Mouse (Mus musculus): Measurements from ENCODE around the gene Aqp3. TPM values are rescaled to one million over a fixed set of nuclear protein-coding genes. Genes with fewer than 3 reads are reported as not detected.

Aqp3 gene
- polyA plus RNA-seq, 1 experiment from 2014 or later, result 0.97 TPM

DNA sequence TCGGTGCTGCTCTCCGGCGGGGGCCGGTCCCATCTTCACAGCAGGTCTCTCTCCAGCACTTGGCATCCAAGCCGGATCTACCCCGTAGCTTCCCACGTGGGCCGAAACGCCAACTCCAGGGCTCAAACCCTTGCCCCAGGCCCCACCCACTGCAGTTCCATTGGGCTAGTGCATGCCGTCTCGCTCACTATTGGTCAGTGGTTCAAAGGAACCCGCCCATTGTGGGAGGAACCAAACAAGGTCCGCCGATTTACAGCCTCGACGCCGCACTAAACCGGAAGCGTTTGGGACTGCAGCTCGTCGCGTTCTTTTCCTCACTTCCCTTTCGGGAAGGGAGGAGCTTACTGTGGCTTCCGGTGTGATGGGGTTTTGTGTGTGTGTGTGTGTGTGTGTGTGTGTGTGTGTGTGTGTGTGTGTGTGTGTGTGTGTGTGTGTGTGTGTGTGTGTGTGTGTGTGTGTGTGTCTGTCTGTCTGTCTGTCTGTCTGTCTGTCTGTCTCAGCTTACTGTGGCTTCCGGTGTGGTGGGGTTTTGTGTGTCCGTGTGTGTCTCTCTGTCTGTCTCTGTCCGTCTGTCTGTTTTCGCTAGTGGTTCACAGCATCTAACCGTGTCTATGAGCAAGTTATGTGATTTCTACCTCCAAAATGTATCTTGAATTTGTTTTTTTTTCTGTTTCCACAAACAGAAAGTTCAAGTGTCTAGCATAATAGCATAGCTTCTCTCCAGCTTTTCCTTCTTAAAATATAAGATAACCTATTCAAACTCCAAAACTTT, 26.4 kb upstream of the Aqp3 start, which contains the start of gene Nol6:
Nol6 (minus strand) TSS at position 276 of the 772 bp plus-strand sequence.
- Histone ChIP-seq H3K4me3 (peak within 1 kb of the TSS; percentile 58), H3K9me3 (replicated peaks) (no peaks in the 10 kb centered on the region), H3K4me2 (replicated peaks) (peak within 1 kb of the TSS; percentile 71), H3K27ac (no peak within 1 kb of the TSS), H3K27me3 (no peaks in the 10 kb centered on the region), H3K36me3 (peaks cover 30% of the 10 kb centered on the region), H3K9ac (peak within 1 kb of the TSS; percentile 67), H3K4me1 (peaks cover 8% of the 10 kb centered on the region)
- 2% methylated on average over 29 of the region's 29 CpGs for WGBS
- peak; percentile 100 for ATAC-seq (ENCODE audit: low FRiP score)

- H3K9ac ChIP-seq, result no peak overlapping the region
- no peak overlapping the region for H3K4me2 ChIP-seq (replicated peaks)
- no peaks in the 10 kb centered on the region for H3K27me3 ChIP-seq
- WGBS, result 77% methylated on average over 11 of the region's 11 CpGs
- no peak overlapping the region for H3K4me3 ChIP-seq
- peaks cover 8% of the 10 kb centered on the region for H3K4me1 ChIP-seq
- H3K36me3 ChIP-seq, result peaks cover 85% of the 10 kb centered on the region
- ATAC-seq (ENCODE audit: low FRiP score), result peak; percentile 35
- no peaks in the 10 kb centered on the region for H3K9me3 ChIP-seq (replicated peaks)
- H3K27ac ChIP-seq, result no peak overlapping the region
Observed at GRCm38 (mm10) chr4:41118706-41119292, 20.8 kb upstream of the Aqp3 start.

DNA sequence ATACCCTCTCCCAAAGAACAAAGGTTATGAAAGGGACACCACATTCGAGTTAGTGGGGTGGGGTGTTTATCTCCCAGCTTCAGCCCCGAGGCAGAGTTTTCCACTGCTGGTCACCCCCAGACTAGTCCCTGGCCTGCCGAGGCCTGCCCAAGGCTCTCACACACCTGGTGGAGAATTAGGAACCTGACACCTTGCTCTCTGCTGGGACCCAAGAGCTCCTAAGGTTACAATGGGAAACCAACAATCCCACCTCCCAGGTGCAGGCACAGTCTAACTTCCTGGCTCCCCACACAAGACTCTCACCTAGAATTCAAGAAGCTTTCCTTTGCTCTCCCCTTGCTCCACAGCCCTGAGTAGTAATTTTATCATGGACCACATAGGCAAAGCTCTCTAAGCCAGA, 18.8 kb upstream of the Aqp3 start:
- Histone ChIP-seq H3K9ac (no peak overlapping the region), H3K36me3 (peaks cover 83% of the 10 kb centered on the region), H3K27me3 (no peaks in the 10 kb centered on the region), H3K9me3 (replicated peaks) (no peaks in the 10 kb centered on the region), H3K4me1 (no peaks in the 10 kb centered on the region), H3K4me3 (no peak overlapping the region), H3K4me2 (replicated peaks) (no peak overlapping the region), H3K27ac (no peak overlapping the region)
- 77% methylated on average over 3 of the region's 3 CpGs for WGBS
- no peak for ATAC-seq (ENCODE audit: low FRiP score)

DNA sequence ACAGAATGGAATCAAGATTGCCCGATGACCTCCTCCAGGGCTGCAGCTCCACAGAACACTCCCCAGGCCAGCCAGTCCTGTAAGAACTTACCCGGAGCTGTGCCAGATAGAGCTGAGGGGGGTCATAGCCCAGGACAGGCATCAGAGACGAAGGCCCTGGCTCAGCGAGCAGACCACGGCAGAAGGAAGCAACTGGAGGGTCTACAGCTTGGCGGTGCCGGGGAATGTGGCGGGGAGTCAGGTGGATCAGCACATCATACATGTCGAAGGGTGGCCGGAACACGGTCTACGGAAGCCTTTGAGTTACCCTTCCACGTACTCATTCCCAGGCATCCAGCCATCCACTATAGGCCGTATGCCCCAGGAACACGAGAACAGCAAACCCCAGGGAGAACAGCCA, 17.8 kb upstream of the Aqp3 start:
- ATAC-seq (ENCODE audit: low FRiP score), result no peak
- no peak overlapping the region for H3K9ac ChIP-seq
- H3K4me3 ChIP-seq, result no peak overlapping the region
- H3K9me3 ChIP-seq (replicated peaks), result no peaks in the 10 kb centered on the region
- H3K4me1 ChIP-seq, result no peaks in the 10 kb centered on the region
- H3K27ac ChIP-seq, result no peak overlapping the region
- no peak overlapping the region for H3K4me2 ChIP-seq (replicated peaks)
- H3K27me3 ChIP-seq, result no peaks in the 10 kb centered on the region
- H3K36me3 ChIP-seq, result peaks cover 72% of the 10 kb centered on the region
- 94% methylated on average over 15 of the region's 15 CpGs for WGBS

DNA sequence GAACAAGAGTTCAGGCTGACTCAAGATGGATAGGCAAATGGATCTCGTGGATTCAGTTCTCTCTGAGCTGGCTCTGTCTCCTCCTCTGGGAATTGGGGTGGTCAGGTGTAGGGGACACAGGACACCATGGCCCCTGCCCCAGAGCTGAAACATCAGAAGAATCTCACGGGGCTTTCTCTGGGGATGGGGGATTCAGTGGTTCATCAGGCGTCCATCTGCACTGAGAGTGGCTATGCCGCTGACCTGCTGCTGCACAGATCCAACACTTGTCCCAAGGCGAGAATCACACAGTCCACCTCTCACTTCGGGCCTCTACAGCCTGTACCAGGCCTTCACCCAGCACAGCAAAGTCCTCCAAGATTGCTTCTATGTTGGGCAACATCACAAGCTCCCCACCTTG, 17.1 kb upstream of the Aqp3 start:
- Histone ChIP-seq H3K27me3 (no peaks in the 10 kb centered on the region), H3K4me3 (no peak overlapping the region), H3K27ac (no peak overlapping the region), H3K4me1 (no peaks in the 10 kb centered on the region), H3K4me2 (replicated peaks) (no peak overlapping the region), H3K9me3 (replicated peaks) (no peaks in the 10 kb centered on the region), H3K36me3 (peaks cover 65% of the 10 kb centered on the region), H3K9ac (no peak overlapping the region)
- 83% methylated on average over 6 of the region's 6 CpGs for WGBS
- ATAC-seq (ENCODE audit: low FRiP score), result no peak

- Histone ChIP-seq H3K4me2 (replicated peaks) (no peak overlapping the region), H3K9ac (no peak overlapping the region), H3K27ac (no peak overlapping the region), H3K4me3 (no peak overlapping the region), H3K36me3 (peaks cover 60% of the 10 kb centered on the region), H3K27me3 (no peaks in the 10 kb centered on the region), H3K4me1 (no peaks in the 10 kb centered on the region), H3K9me3 (replicated peaks) (no peaks in the 10 kb centered on the region)
- WGBS, result 84% methylated on average over 9 of the region's 9 CpGs
- ATAC-seq (ENCODE audit: low FRiP score), result no peak
Observed at GRCm38 (mm10) chr4:41114358-41115070, 16.5 kb upstream of the Aqp3 start.

DNA sequence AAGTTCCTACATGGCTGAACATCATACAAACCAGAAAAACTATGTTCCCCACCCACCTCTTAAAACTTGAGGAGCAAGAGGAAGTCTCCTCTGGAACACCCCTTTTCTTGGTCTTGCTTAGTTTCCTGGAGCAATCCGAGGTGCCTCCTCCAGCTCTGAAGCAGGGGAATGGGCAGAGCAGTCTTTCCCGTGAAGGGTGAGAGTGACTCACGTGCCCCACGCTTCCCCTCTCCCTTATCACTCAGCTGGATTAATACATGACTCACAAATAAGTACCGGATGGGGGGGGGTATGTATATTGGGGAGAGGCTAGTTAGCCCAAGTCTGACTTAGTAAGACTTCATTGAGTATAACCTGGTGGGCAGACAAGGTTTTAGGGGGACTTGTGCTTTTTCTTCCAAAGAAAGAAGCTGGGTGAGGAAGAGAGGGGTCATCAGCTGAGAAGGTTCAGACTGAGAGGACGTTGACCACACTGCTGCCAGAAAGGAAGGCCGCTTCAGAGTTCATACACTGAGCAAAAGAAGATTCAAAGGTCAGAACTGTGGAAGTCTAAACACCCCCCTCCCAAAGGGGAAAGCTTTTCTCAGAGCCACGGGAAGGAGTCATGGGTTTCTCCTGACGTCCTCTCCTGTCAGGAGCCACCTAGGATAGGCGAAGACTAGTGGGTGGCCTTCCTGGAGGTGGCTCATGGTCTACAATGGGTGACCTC, 10.9 kb upstream of the Aqp3 start:
- H3K36me3 ChIP-seq, result 0 out of 2 replicates have a peak, but pooled peaks cover 4% of the 10 kb centered on the region
- H3K9me3 ChIP-seq (replicated peaks), result no peaks in the 10 kb centered on the region
- ATAC-seq (ENCODE audit: low FRiP score), result no peak
- no peak overlapping the region for H3K4me3 ChIP-seq
- H3K4me1 ChIP-seq, result no peaks in the 10 kb centered on the region
- no peak overlapping the region for H3K27ac ChIP-seq
- WGBS, result 85% methylated on average over 10 of the region's 10 CpGs
- no peak overlapping the region for H3K9ac ChIP-seq
- H3K27me3 ChIP-seq, result no peaks in the 10 kb centered on the region
- H3K4me2 ChIP-seq (replicated peaks), result no peak overlapping the region

DNA sequence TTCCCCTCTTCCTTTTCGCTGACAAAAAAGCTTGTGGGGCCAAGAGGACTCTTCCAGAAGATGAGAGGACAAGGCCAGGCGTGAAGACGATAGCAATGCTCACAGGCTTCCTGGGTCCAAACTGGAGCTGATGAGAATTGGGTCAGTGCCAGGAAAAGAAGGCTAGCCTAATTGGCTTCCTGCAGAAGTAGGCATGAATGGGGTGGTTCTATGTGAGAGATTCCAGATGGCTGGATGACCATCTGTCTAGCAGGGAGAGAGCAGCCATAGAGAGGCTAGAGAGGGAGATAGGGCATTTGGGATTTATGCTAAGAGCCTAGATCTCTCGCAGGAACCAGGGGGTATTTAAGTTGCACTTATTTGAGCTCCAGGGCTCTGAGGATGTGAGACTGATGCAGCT, 9.5 kb upstream of the Aqp3 start:
- no peak for ATAC-seq (ENCODE audit: low FRiP score)

GRCm38 (mm10) chr4:41102901-41103300, 4.9 kb upstream of the Aqp3 start:
- H3K27me3 ChIP-seq, result peaks cover 12% of the 10 kb centered on the region
- ATAC-seq (ENCODE audit: low FRiP score), result no peak
- H3K36me3 ChIP-seq, result no peaks in the 10 kb centered on the region
- H3K4me2 ChIP-seq (replicated peaks), result no peak overlapping the region
- no peak overlapping the region for H3K9ac ChIP-seq
- no peak overlapping the region for H3K27ac ChIP-seq
- no peaks in the 10 kb centered on the region for H3K9me3 ChIP-seq (replicated peaks)
- no peak overlapping the region for H3K4me3 ChIP-seq
- H3K4me1 ChIP-seq, result peaks cover 10% of the 10 kb centered on the region

More for the DNA sequence above, 9.5 kb upstream of the Aqp3 start:
- H3K27ac ChIP-seq, result no peak overlapping the region
- no peaks in the 10 kb centered on the region for H3K9me3 ChIP-seq (replicated peaks)
- H3K36me3 ChIP-seq, result no peaks in the 10 kb centered on the region
- H3K9ac ChIP-seq, result no peak overlapping the region
- H3K4me3 ChIP-seq, result no peak overlapping the region
- H3K4me1 ChIP-seq, result no peaks in the 10 kb centered on the region
- no peaks in the 10 kb centered on the region for H3K27me3 ChIP-seq
- WGBS, result 79% methylated on average over 4 of the region's 4 CpGs
- H3K4me2 ChIP-seq (replicated peaks), result no peak overlapping the region

DNA sequence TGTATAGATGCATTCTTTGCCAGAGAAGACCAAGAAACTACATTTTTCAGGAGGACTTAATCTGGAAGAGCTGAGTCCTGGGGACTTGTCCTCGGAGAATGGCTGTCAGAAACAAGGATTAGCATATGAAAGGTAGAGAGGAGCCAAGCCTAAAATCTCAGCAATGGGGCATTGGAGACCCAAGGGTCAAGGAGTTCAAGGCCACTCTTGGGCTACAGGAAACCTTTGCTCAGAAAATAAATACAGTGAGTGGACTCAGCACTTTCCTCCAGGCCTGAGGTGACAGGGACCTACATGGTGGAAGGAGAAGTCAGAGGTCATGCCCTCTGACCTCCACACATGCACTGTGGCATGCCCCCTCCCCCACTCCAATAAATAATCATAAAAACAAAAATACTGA, 3.0 kb upstream of the Aqp3 start:
- Histone ChIP-seq H3K36me3 (no peaks in the 10 kb centered on the region), H3K9ac (no peak overlapping the region), H3K4me2 (replicated peaks) (no peak overlapping the region), H3K9me3 (replicated peaks) (no peaks in the 10 kb centered on the region), H3K4me1 (peaks cover 14% of the 10 kb centered on the region), H3K27me3 (peaks cover 31% of the 10 kb centered on the region), H3K4me3 (no peak overlapping the region), H3K27ac (no peak overlapping the region)
- WGBS, result 24% methylated on average over 1 of the region's 1 CpGs
- no peak for ATAC-seq (ENCODE audit: low FRiP score)

DNA sequence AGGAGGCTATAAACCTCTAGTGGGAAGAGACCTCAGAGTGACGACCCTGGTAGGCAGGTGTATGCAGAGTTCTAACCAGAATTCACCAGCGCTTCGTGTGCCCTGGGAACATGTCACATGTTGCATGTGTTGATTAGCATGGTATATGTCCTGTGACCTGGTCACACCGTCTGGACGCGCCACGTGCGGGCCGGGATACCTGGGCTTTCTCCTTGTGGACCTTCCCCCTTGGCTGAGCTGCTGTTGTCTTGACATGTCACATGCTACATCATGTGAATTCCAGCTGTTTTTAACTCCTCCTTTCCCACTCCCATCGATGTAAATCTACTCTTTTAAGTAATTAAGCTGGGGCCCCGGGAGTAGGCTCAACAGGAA, 581 bp upstream of the Aqp3 start:
- peak overlapping the region; percentile 46 for H3K4me3 ChIP-seq
- H3K27me3 ChIP-seq, result peaks cover 35% of the 10 kb centered on the region
- peaks cover 14% of the 10 kb centered on the region for H3K4me1 ChIP-seq
- no peak overlapping the region for H3K27ac ChIP-seq
- 21% methylated on average over 11 of the region's 11 CpGs for WGBS
- H3K9ac ChIP-seq, result peak overlapping the region; percentile 67; the same call in 1 of the 2 replicates
- H3K36me3 ChIP-seq, result no peaks in the 10 kb centered on the region
- ATAC-seq (ENCODE audit: low FRiP score), result no peak; the same call in 1 of the 2 replicates
- peak overlapping the region; percentile 94 for H3K4me2 ChIP-seq (replicated peaks)
- no peaks in the 10 kb centered on the region for H3K9me3 ChIP-seq (replicated peaks)

DNA sequence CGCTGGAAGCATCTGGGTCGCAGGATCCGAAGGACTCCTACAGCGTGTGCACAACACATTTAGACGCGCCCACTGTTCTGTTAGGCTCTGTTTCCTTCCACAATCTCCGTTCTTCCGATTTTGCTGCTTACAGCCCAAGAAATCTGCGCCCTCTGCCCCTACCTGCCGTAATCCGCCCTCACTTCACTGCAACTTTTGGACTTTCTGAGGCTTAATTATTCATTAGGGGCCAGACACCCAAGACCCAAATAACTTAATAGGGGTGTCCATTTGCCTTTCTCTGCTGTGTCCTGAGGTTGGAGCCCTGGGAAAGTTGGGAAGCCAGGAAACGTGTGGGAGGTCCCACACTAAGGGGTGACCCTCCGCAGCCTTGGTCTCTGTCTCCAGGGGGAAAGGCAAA, 602 bp downstream of the Aqp3 start:
- ATAC-seq (ENCODE audit: low FRiP score), result no peak
- Histone ChIP-seq H3K9me3 (replicated peaks) (no peaks in the 10 kb centered on the region), H3K27me3 (peaks cover 35% of the 10 kb centered on the region), H3K36me3 (no peaks in the 10 kb centered on the region), H3K4me1 (peaks cover 14% of the 10 kb centered on the region), H3K27ac (no peak overlapping the region), H3K4me2 (replicated peaks) (peak overlapping the region; percentile 94), H3K4me3 (no peak overlapping the region), H3K9ac (no peak overlapping the region)
- 51% methylated on average over 13 of the region's 13 CpGs for WGBS
